ENCODE assay signal across 8 mouse cellular contexts in the genomic region with DNA sequence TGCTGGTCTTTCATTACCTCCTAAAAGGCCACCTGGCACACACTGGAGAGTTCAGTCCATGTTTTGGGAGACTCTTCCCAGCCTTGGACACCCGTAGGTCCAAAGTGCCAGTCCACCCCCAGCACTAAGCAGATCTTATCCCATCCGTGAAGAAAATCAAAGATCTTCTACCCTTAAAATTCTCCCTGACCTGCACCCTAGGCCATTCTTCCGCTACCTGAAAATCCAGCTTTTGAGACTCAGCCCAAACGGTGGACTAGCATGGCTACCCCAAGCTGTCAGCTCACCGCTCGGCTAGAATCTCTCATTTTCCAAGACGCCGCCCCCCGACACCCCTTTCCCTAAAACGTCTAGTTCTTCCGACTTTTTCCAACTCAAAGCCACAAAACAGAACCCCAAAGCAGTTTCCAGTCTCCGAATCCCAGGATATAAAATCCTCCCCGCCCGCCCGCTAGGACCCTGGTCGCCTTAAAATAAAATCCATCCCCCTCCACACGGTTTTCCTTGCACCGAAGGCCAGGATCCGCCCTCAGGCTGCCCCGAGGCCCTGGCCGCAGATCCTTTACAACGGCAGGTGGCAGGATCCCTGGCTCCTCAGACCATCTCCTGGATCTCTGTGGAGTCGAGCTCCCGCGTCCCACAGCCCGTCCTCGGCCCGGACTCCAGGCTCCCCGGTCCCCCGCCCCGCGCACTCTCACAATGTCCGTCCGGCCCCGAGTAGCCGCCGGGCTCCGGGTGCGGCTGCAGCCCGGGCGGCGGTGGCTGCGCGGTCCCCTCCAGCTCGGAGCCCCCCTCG. TPM values are rescaled to one million over a fixed set of nuclear protein-coding genes. Genes with fewer than 3 reads are reported as not detected.
A peak's percentile ranks its signal among the peaks of the same experiment; 100 is the strongest.
DNase-seq lines count a peak whose midpoint lies in the region; ATAC-seq and TF ChIP-seq lines count a peak whose summit lies in the region.

No protein-coding gene starts in this region.

- H3K9me3 ChIP-seq in forebrain, embryonic 13.5 days (replicated peaks), result no peaks in the 10 kb centered on the region
- no peaks in the 10 kb centered on the region for H3K9me3 ChIP-seq in midbrain, embryonic 13.5 days

- peaks cover 19% of the 10 kb centered on the region for H3K36me3 ChIP-seq in thymus, adult 2 months (ENCODE audit: control insufficient read depth, insufficient read depth, low read length)
- peaks cover 27% of the 10 kb centered on the region for H3K36me3 ChIP-seq in forebrain, embryonic 13.5 days (ENCODE audit: poor library complexity, severe bottlenecking)
- peaks cover 30% of the 10 kb centered on the region for H3K36me3 ChIP-seq in midbrain, embryonic 13.5 days

- peak overlapping the region; percentile 84 for H3K4me2 ChIP-seq in forebrain, embryonic 13.5 days
- H3K4me2 ChIP-seq in midbrain, embryonic 13.5 days (replicated peaks), result peak overlapping the region; percentile 98

- no peak for TF ChIP-seq CTCF in cerebellum, adult 2 months (IDR thresholded peaks at IDR 0.05; ENCODE audit: borderline replicate concordance, insufficient read depth, low read depth, low read length)
- no peak for TF ChIP-seq CTCF in thymus, adult 2 months (IDR thresholded peaks at IDR 0.05; ENCODE audit: borderline replicate concordance, control insufficient read depth, extremely low read depth, insufficient read depth, low read length, poor library complexity)

- H3K4me1 ChIP-seq in cerebellum, adult 2 months (ENCODE audit: control insufficient read depth, insufficient read depth, low read length), result no peaks in the 10 kb centered on the region; the same call in 1 of the 2 replicates
- peaks cover 10% of the 10 kb centered on the region; the same call in 1 of the 2 replicates for H3K4me1 ChIP-seq in thymus, adult 2 months (replicated peaks; ENCODE audit: control insufficient read depth, insufficient read depth, low read length)
- H3K4me1 ChIP-seq in forebrain, embryonic 13.5 days, result peaks cover 28% of the 10 kb centered on the region
- peaks cover 24% of the 10 kb centered on the region for H3K4me1 ChIP-seq in midbrain, embryonic 13.5 days (replicated peaks)

- H3K9ac ChIP-seq in forebrain, embryonic 13.5 days, result peak overlapping the region; percentile 99
- H3K9ac ChIP-seq in midbrain, embryonic 13.5 days (replicated peaks), result peak overlapping the region; percentile 94

- no peak for DNase-seq in cerebellum, adult 2 months
- no peak for DNase-seq in cerebellum, adult 11 months
- peak; percentile 33 for DNase-seq in thymus, adult 2 months
- DNase-seq in thymus, postnatal 25 days, result no peak
- peak; percentile 72 for DNase-seq in kidney, postnatal 10 days
- no peak for DNase-seq in ovary, postnatal 14 days (ENCODE audit: low spot score)

- peak overlapping the region; percentile 68 for H3K4me3 ChIP-seq in cerebellum, adult 2 months (replicated peaks; ENCODE audit: insufficient read depth, low read depth, low read length)
- peak overlapping the region; percentile 82 for H3K4me3 ChIP-seq in thymus, adult 2 months (ENCODE audit: control insufficient read depth, insufficient read depth, low read length)
- H3K4me3 ChIP-seq in forebrain, embryonic 13.5 days, result peak overlapping the region; percentile 98
- H3K4me3 ChIP-seq in midbrain, embryonic 13.5 days (replicated peaks), result peak overlapping the region; percentile 75

- ATAC-seq in forebrain, embryonic 13.5 days, result peak; percentile 8
- no peak; the same call in 1 of the 2 replicates for ATAC-seq in midbrain, embryonic 13.5 days

- peak overlapping the region; percentile 76 for H3K27ac ChIP-seq in cerebellum, adult 2 months (ENCODE audit: insufficient read depth, low read length)
- peak overlapping the region; percentile 72 for H3K27ac ChIP-seq in thymus, adult 2 months (ENCODE audit: control insufficient read depth, insufficient read depth, low read length)
- H3K27ac ChIP-seq in forebrain, embryonic 13.5 days, result peak overlapping the region; percentile 98
- H3K27ac ChIP-seq in midbrain, embryonic 13.5 days, result peak overlapping the region; percentile 96

- 2% methylated on average over 46 of the region's 46 CpGs for WGBS in cerebellum, adult 2 months
- under 1% methylated on average over 46 of the region's 46 CpGs for WGBS in thymus, adult 2 months
- under 1% methylated on average over 46 of the region's 46 CpGs for WGBS in forebrain, embryonic 13.5 days
- WGBS in midbrain, embryonic 13.5 days, result 1% methylated on average over 46 of the region's 46 CpGs

- no peak for TF ChIP-seq POLR2A in cerebellum, adult 2 months (IDR thresholded peaks at IDR 0.05; ENCODE audit: borderline replicate concordance, insufficient read depth, low read length)
- TF ChIP-seq POLR2A in thymus, adult 2 months (IDR thresholded peaks at IDR 0.05; ENCODE audit: control insufficient read depth, extremely low read depth, insufficient read depth, low read length, poor library complexity), result no peak

- no peaks in the 10 kb centered on the region for H3K27me3 ChIP-seq in cerebellum, adult 2 months (ENCODE audit: control insufficient read depth, insufficient read depth, low read length)
- no peaks in the 10 kb centered on the region for H3K27me3 ChIP-seq in thymus, adult 2 months (ENCODE audit: control insufficient read depth, insufficient read depth, low read length)
- no peaks in the 10 kb centered on the region for H3K27me3 ChIP-seq in forebrain, embryonic 13.5 days
- H3K27me3 ChIP-seq in midbrain, embryonic 13.5 days, result no peaks in the 10 kb centered on the region

RNA-seq across cellular contexts. Expression of gene Hnrnpul1, which starts 0.7 kb away (rescaled TPM):
- 48.7 and 49.0 TPM in 2 replicates for polyA plus RNA-seq in cerebellum, adult 2 months (2012; rRNA removed)
- polyA plus RNA-seq in thymus, adult 2 months (2012; rRNA removed), result 102 and 134 TPM in 2 replicates
- polyA plus RNA-seq in forebrain, embryonic 13.5 days (2015; fragmentation: Nextera tagmentation; extraction: Ambion mirVana), result 60.8 and 65.0 TPM in 2 replicates
- 53.5 and 56.2 TPM in 2 replicates for polyA plus RNA-seq in midbrain, embryonic 13.5 days (2015; fragmentation: Nextera tagmentation; extraction: Ambion mirVana)

RNA-seq across cellular contexts. Expression of gene Axl, which starts 34.7 kb away (rescaled TPM):
- 23.6 and 27.1 TPM in 2 replicates for polyA plus RNA-seq in cerebellum, adult 2 months (2012; rRNA removed)
- 67.0 and 75.0 TPM in 2 replicates for polyA plus RNA-seq in thymus, adult 2 months (2012; rRNA removed)
- polyA plus RNA-seq in forebrain, embryonic 13.5 days (2015; fragmentation: Nextera tagmentation; extraction: Ambion mirVana), result 18.1 and 19.4 TPM in 2 replicates
- 17.5 and 18.9 TPM in 2 replicates for polyA plus RNA-seq in midbrain, embryonic 13.5 days (2015; fragmentation: Nextera tagmentation; extraction: Ambion mirVana)

RNA-seq across cellular contexts. Expression of gene Ccdc97, which starts 35.0 kb away (rescaled TPM):
- polyA plus RNA-seq in cerebellum, adult 2 months (2012; rRNA removed), result 59.3 and 62.7 TPM in 2 replicates
- polyA plus RNA-seq in thymus, adult 2 months (2012; rRNA removed), result 184 and 185 TPM in 2 replicates
- 26.4 and 27.9 TPM in 2 replicates for polyA plus RNA-seq in forebrain, embryonic 13.5 days (2015; fragmentation: Nextera tagmentation; extraction: Ambion mirVana)
- 29.9 and 35.9 TPM in 2 replicates for polyA plus RNA-seq in midbrain, embryonic 13.5 days (2015; fragmentation: Nextera tagmentation; extraction: Ambion mirVana)

Comparison
In these comparisons a context has a peak if more than half of its experiments do, and no peak if none do; other contexts are left out.
1. DNase-seq: peak in thymus, adult 2 months (single experiment) and kidney, postnatal 10 days (single experiment); none in cerebellum, adult 2 months (0 of 2), cerebellum, adult 11 months (single experiment), thymus, postnatal 25 days (single experiment) and ovary, postnatal 14 days (single experiment).
2. Peak in every context shown above with its lines, with median percentiles within 50 percentile points of each other: H3K27ac ChIP-seq and H3K4me3 ChIP-seq.